Mouse (Mus musculus) kidney, adult 2 months (tissue): ENCODE data around the gene 4933428G20Rik.

Experiments
- CTCF ChIP-seq: fragments of 200-500 bp; conservative IDR thresholded peaks from 2 replicates; pipeline ENCODE4 v1.5.1; 2011; ENCODE audit warnings: low read depth, mild to moderate bottlenecking, control low read depth, low read length, moderate library complexity, mixed read lengths; ENCODE audit not compliant: insufficient read depth, insufficient read length
- POLR2A ChIP-seq: fragments of 200-500 bp; IDR thresholded peaks from one replicate; pipeline ENCODE4 v1.6.1; 2011; ENCODE audit warnings: low read depth, low read length, control low read depth

GRCm38 (mm10) chr11:97502383-97502782 is 2.2 kb upstream of the 4933428G20Rik start:
- TF ChIP-seq POLR2A = no peak
- TF ChIP-seq CTCF = no peak
